Mouse (Mus musculus) liver, embryonic 14.5 days (tissue): ENCODE data around the gene Dlg1.

Experiments
- CTCF ChIP-seq: IDR thresholded peaks from 2 replicates; pipeline ENCODE4 v1.5.1; 2016; ENCODE audit warnings: antibody characterized with exemption, low read depth, control low read depth
- EP300 ChIP-seq: IDR thresholded peaks from 2 replicates; pipeline ENCODE4 v1.6.1; 2016; ENCODE audit warnings: antibody characterized with exemption, low read depth

- TF ChIP-seq CTCF: no peak
- TF ChIP-seq EP300: no peak
Observed at GRCm38 (mm10) chr16:31697341-31697740, 34.1 kb downstream of the Dlg1 start.
